Mouse (Mus musculus): ENCODE results near the gene Fbxw5.
A peak's percentile ranks its signal among the peaks of the same experiment; 100 is the strongest.

Gene Fbxw5

GRCm38 (mm10) chr2:25500576-25501405 is at the start of gene Fbxw5:
TSS of gene Fbxw5 (plus strand) at chr2:25500750.
- DNase-seq (ENCODE audit: low read depth, low spot score), result peak; percentile 74

DNA sequence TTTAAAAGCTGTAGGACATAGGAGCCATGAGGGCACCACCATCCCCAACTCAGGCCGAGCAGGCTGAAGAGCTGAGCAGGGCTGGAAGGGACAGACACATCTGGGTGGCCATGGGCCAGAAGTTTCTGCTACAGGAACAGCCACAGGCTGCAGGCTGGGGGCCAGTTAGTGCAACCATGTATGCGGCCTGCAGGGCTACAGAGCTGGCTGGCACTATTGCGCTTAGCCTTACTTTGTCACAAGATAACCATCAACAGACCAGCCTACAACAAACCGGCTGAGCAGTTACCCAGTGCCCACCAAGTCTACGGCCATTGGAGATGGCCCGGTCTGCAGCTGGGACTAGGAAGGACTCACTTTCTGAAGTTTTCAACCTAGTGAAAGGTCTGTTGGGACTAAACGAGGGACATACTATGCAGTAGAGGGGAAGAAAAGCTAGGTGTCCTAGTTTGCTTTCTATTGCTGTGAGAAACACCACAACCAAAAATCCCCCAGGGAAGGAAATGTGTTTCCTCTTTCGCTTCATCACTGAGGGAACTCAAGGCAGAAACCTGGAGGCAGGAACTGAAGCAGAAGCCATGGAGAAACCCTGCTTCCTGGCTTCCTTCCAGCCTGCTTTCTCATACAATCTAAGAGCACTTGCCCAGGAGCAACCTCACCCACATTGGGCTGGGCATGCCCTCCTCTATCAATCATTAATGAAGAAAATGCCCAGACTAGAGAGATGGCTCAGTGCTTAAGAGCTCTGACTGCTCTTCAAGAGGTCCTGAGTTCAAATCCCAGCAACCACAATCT is 49.5 kb upstream of the Fbxw5 start:
- no peak for DNase-seq (ENCODE audit: low read depth, low spot score)

DNA sequence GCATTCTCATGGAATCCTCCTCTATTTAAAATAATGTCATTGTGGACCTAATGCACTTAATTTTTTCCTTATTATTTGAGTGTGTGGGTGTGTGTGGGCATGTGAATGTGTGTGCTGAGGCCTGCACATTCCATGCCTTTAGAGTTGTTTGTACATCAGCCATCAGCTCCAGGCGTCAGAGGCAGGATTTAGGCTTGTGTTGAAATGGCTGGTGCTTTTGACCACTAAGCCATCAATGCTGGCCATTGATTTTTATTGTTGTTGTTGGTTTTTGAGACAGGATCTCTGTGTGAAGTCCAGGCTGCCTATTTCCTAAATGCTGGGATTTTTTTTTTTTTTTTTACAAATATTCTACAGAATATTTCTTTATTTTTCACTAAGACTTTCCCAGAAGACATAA is 47.6 kb upstream of the Fbxw5 start:
- DNase-seq (ENCODE audit: low read depth, low spot score), result no peak

GRCm38 (mm10) chr2:25456205-25456953 is 44.2 kb upstream of the Fbxw5 start, which contains the start of gene Clic3:
TSS of gene Clic3 (plus strand) at chr2:25456838.
- DNase-seq (ENCODE audit: low read depth, low spot score), result no peak

DNA sequence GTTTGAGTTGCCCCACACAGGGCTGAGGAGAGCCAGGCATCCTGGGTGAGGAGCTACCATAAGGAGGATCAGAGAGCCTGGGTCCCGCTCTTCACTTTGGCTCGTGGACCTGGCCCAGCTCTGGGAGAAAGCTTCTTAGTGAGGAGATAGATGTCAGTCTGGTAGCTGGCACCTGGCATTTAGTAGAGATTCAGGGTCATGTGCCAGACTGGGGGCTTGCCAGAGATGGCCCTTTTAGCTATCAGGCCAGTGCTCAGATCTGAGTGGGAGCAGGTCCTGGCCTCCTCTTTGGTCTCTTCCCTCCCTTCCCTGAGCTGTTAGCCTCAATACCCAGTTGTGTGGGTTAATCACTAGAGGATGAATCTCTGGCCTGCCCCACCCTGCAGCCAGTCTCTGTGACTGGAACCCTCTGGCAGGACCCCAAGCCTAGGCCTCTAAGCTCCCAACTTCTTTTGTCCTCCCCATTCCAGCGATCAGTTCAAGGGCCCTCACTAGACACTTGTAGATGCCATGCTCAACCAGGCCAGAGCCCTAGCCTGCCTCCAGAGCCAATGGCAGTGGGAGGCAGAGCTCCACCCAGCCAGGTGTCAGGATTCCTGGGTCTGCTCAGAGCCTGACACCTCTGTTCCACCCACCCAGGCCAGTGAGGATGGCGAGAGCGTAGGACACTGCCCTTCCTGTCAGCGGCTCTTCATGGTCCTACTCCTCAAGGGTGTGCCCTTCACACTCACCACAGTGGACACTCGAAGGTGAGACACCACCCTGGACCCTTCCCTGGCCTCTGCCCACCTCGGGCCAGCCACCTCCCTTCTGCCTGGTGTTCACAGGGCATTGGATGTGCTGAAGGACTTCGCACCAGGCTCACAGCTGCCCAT is 43.3 kb upstream of the Fbxw5 start:
- DNase-seq (ENCODE audit: low read depth, low spot score), result no peak

- no peak for DNase-seq (ENCODE audit: low read depth, low spot score)
Observed at GRCm38 (mm10) chr2:25458911-25459310, 41.6 kb upstream of the Fbxw5 start.

DNA sequence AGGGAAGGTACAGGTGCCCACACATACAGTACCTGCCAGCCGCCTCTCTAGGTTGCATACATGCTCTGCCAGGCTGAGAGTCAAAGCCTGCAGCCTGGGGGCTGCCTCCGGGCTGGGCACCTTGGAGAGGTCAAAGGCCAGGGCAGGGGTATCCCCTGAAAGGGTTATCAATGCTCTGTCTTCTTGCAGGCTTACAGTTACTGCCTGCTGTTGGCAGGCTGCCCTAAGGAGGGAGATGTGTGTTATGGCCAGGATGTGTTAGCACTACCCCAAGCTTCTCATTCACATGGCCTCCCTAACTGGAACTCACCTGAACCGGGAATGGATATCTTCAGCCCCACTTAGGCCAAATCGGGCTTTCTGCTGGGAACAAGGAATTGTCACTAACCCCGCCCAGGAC is 40.4 kb upstream of the Fbxw5 start:
- no peak for DNase-seq (ENCODE audit: low read depth, low spot score)

GRCm38 (mm10) chr2:25460551-25461309 is 39.8 kb upstream of the Fbxw5 start, which contains the start of gene Paxx:
TSS of gene Paxx (minus strand) at chr2:25461094.
- DNase-seq (ENCODE audit: low read depth, low spot score), result peak; percentile 82

DNA sequence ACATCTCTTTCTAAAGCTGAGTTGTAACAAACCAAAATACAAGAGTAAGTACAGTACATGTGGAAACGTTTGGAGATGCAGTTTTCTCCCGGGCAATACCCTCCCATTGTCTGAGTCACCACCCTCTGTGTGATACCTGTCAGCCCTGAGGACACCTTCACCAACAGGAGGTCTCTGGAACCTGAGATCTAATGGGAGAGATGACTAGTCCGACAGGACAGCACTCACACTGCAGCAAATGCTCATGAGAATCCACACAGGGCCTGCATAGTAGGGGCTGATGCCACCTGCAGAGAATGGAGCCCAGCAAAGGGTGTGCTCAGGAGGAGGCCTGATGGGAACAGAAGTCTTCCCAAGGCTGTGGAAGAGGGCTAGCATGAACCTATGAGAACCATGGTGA is 39.1 kb upstream of the Fbxw5 start:
- no peak for DNase-seq (ENCODE audit: low read depth, low spot score)

GRCm38 (mm10) chr2:25463630-25464029 is 36.9 kb upstream of the Fbxw5 start:
- DNase-seq (ENCODE audit: low read depth, low spot score), result no peak

DNA sequence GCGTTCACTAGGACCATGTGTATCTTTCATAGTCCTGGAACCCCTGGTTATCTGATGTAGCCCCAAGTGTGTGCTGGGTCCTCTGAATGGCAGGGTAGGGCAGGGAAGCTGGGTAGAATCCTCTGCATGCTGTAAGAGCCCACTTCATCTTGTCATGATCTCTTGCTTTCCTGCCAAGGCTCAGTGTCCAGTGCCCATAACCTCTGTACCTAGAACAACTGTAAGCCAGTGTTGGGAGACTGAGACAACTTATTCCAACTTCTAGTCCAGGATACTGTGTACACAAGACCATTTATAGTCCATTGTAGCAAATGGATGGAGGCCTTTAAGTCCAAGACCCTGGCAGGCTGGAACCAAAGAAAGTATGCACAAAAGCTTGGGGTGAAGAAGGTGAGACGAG is 35.3 kb upstream of the Fbxw5 start:
- DNase-seq (ENCODE audit: low read depth, low spot score), result no peak

DNA sequence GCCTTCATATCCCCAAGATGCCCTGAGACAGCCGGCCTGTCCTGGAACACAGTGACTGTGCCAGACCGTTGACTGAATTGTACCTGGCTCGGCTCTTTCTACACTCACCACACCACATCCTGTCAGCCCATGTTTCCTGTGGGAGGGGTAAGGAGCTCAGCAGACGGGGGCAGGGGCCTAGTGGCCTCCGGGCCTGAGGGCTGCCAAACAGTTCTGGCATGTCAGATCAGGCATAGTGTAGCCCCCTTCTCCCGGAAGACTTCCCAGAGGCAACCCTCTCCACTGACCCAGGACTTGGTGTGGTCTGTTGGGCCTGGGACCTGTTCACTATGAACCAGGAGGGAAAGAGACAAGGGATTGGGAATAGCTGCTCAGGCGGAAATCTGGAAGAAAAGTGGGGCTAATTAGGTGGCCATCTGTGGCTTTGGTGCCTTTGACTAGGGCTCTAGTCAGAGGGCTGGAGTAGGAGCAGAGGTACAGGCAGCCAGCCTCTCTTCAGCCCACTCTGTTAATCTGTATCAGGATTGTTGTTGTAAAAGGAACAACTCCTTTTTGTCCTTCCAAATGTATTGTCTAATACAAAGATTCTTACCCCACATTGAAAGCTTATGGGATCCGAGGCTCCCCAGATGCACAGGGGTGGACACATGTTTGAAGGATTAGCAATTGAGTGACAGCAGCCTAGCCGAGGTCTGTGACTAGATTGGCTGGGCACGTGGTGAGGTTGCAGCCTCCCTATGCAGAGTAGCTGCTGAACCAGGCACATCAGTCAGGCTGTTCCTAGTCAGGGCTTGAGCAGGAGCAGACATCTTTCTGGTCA is 34.5 kb upstream of the Fbxw5 start:
- DNase-seq (ENCODE audit: low read depth, low spot score), result no peak

- DNase-seq (ENCODE audit: low read depth, low spot score), result no peak
Observed at GRCm38 (mm10) chr2:25467606-25468303, 32.8 kb upstream of the Fbxw5 start.

DNA sequence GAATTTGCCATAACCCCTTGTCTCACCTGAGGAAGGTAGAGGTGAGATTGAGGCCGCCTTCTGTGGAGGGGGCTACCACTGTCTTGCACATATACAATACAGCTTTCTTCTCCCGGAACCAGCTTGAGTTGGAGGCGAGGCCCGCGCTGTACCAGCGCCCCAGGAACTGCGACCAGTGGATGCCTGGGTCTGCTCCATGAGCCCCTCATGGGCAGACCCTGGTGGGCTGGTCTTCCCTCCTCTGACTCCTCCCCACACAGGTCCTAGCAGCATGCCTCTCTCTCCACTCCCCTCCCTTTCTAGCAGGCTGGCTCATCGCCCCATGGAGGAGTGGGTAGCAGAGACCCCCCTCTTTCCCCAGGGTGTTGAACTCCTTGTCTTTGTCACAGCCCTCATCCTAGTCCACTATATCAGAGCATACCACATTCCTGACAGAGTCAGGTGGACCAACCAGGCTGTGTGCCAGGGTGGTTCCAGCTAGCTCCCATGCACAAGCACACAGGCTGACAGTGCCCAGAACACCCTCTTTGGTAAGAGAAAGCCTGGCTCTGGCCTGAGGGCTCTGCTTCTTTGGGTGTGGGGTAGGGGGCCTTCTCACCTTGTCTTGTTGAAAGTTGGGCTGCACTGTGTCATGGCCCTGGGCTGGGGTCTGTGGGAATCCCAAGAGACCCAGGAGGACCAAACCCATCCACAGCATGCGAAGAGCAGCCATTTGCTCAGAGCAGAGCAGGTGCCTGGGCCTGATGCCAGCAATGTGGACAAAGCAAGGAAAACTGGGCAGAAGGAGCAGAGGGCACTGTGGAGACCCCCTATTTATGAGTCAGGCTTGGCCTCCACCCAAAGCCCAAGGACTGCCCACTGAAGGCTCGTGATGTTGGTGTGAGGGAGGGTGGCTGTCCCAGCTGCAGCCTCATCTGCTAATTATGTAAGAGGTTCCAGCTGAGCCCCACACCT is 31.3 kb upstream of the Fbxw5 start:
- DNase-seq (ENCODE audit: low read depth, low spot score), result no peak

- DNase-seq (ENCODE audit: low read depth, low spot score), result no peak
Observed at GRCm38 (mm10) chr2:25469969-25470368, 30.6 kb upstream of the Fbxw5 start, which contains the start of gene Ptgds. TSS of gene Ptgds (minus strand) at chr2:25470046.

DNA sequence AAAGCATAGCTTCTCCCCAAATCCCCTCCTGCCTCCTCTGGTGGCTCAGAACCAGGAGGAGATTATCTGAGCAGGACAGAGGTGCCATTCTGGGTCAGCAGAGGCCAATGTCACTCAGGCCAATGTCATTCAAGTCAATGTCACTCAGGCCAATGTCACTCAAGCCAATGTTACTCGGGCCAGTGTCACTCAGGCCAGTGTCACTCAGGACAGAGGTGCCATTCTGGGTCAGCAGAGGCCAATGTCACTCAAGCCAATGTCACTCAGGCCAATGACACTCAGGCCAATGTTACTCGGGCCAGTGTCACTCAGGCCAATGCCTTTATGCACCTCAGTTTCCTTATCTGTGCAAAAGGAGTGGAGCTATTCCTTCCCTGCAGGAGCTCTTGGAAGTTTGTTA is 28.0 kb upstream of the Fbxw5 start:
- no peak for DNase-seq (ENCODE audit: low read depth, low spot score)

DNA sequence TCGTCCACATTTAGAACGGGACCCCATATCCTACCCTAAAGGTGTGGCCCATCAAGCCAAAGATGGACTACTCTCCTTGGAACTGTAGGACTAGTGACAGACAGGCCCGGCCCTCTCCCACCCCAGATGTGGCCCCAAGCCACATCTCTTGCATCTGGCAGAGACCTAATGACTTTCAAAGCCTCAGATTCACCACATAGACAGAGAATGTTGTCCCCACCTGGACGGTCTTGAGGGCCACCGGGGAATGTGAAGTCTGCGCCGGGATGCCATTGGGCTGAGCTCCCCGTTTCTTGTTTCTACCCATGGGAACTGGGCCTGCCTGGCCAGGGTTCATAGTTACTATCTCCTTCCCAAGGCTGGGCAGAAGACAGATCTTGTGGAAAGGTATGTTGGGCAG is 23.0 kb upstream of the Fbxw5 start:
- no peak for DNase-seq (ENCODE audit: low read depth, low spot score)

All from c-Kit-negative CD71-positive TER-119-positive erythroid progenitor cells, embryonic 14.5 days (primary cell).